ENCODE assay signal across 13 mouse cellular contexts in genomic region chr2:60713857-60714256, GRCm38 (mm10). TPM values are rescaled to one million over a fixed set of nuclear protein-coding genes. Genes with fewer than 3 reads are reported as not detected.
DNase-seq lines count a peak whose midpoint lies in the region; ATAC-seq lines count a peak whose summit lies in the region.
"Had no signal": no experiment of that assay in that cellular context is flagged by ENCODE, and none has a peak within 500 bp of the region (broad histone marks: within the 10 kb centered on the region; RNA-seq: fewer than 3 reads in every experiment).

No protein-coding gene starts in this region.

- H3K27me3 ChIP-seq in heart, embryonic 12.5 days (replicated peaks): no peaks in the 10 kb centered on the region
- H3K27me3 ChIP-seq in hindbrain, embryonic 12.5 days: peaks cover 3% of the 10 kb centered on the region; the same call in 1 of the 2 replicates
- H3K27me3 ChIP-seq in kidney, embryonic 16.5 days (ENCODE audit: insufficient read depth, low read length): no peaks in the 10 kb centered on the region
- H3K27me3 ChIP-seq in neural tube, embryonic 13.5 days: no peaks in the 10 kb centered on the region
- no peaks in the 10 kb centered on the region for H3K27me3 ChIP-seq in heart, embryonic 11.5 days (ENCODE audit: control insufficient read depth, insufficient read depth, low read length)

- H3K9ac ChIP-seq in heart, embryonic 12.5 days: no peak overlapping the region
- H3K9ac ChIP-seq in hindbrain, embryonic 12.5 days: no peak overlapping the region
- no peak overlapping the region for H3K9ac ChIP-seq in kidney, embryonic 16.5 days (replicated peaks; ENCODE audit: low read length)
- H3K9ac ChIP-seq in neural tube, embryonic 13.5 days: peak overlapping the region; percentile 38; the same call in 1 of the 2 replicates
- no peak overlapping the region for H3K9ac ChIP-seq in heart, embryonic 11.5 days (ENCODE audit: low read depth, low read length)
- H3K9ac ChIP-seq: liver, embryonic 14.5 days had no signal

- H3K4me3 ChIP-seq in heart, embryonic 12.5 days: no peak overlapping the region
- no peak overlapping the region for H3K4me3 ChIP-seq in hindbrain, embryonic 12.5 days
- H3K4me3 ChIP-seq in kidney, embryonic 16.5 days (ENCODE audit: low read length): no peak overlapping the region
- no peak overlapping the region for H3K4me3 ChIP-seq in neural tube, embryonic 13.5 days
- H3K4me3 ChIP-seq in heart, embryonic 11.5 days (ENCODE audit: low read depth, low read length): no peak overlapping the region
- H3K4me3 ChIP-seq: erythroblast, embryonic 14.5 days; megakaryocyte, embryonic 14.5 days had no signal

- peak; percentile 86 for DNase-seq in heart, adult 11 months
- DNase-seq in heart, adult 9 months (ENCODE audit: low spot score in 2 of 2): no peak
- no peak for DNase-seq in right cerebral cortex, postnatal 25 days
- DNase-seq: adrenal gland, postnatal 25 days had no signal

- H3K9me3 ChIP-seq in heart, embryonic 12.5 days (replicated peaks): no peaks in the 10 kb centered on the region
- no peaks in the 10 kb centered on the region for H3K9me3 ChIP-seq in hindbrain, embryonic 12.5 days (replicated peaks)
- H3K9me3 ChIP-seq in kidney, embryonic 16.5 days (ENCODE audit: low read length): no peaks in the 10 kb centered on the region
- H3K9me3 ChIP-seq in neural tube, embryonic 13.5 days: no peaks in the 10 kb centered on the region
- H3K9me3 ChIP-seq in heart, embryonic 11.5 days (replicated peaks; ENCODE audit: control insufficient read depth, low read length): no peaks in the 10 kb centered on the region
- H3K9me3 ChIP-seq: megakaryocyte, embryonic 14.5 days had no signal

- no peaks in the 10 kb centered on the region for H3K36me3 ChIP-seq in heart, embryonic 12.5 days
- no peaks in the 10 kb centered on the region for H3K36me3 ChIP-seq in hindbrain, embryonic 12.5 days
- H3K36me3 ChIP-seq in kidney, embryonic 16.5 days (ENCODE audit: insufficient read depth, low read length): no peaks in the 10 kb centered on the region
- H3K36me3 ChIP-seq in neural tube, embryonic 13.5 days: no peaks in the 10 kb centered on the region
- H3K36me3 ChIP-seq in heart, embryonic 11.5 days (ENCODE audit: control insufficient read depth, insufficient read depth, low read length): no peaks in the 10 kb centered on the region

- peaks cover 39% of the 10 kb centered on the region for H3K4me1 ChIP-seq in heart, embryonic 12.5 days (replicated peaks)
- H3K4me1 ChIP-seq in hindbrain, embryonic 12.5 days: peaks cover 26% of the 10 kb centered on the region
- H3K4me1 ChIP-seq in kidney, embryonic 16.5 days (ENCODE audit: insufficient read depth, low read length): peaks cover 52% of the 10 kb centered on the region
- peaks cover 27% of the 10 kb centered on the region for H3K4me1 ChIP-seq in neural tube, embryonic 13.5 days (replicated peaks)
- H3K4me1 ChIP-seq in heart, embryonic 11.5 days (ENCODE audit: control insufficient read depth, insufficient read depth, low read length): peaks cover 19% of the 10 kb centered on the region

- no peak for ATAC-seq in heart, embryonic 12.5 days (ENCODE audit: insufficient number of reproducible peaks, low FRiP score)
- peak; percentile 88 for ATAC-seq in hindbrain, embryonic 12.5 days (ENCODE audit: low FRiP score)
- peak; percentile 69 for ATAC-seq in kidney, embryonic 16.5 days (ENCODE audit: low FRiP score, low TSS enrichment)
- peak; percentile 79 for ATAC-seq in neural tube, embryonic 13.5 days (ENCODE audit: low read depth)
- no peak for ATAC-seq in heart, embryonic 11.5 days (replicated peaks; ENCODE audit: insufficient number of reproducible peaks, low FRiP score, low TSS enrichment)

- 79% methylated on average over 8 of the region's 8 CpGs for WGBS in heart, embryonic 12.5 days
- WGBS in hindbrain, embryonic 12.5 days: 23% methylated on average over 8 of the region's 8 CpGs
- WGBS in kidney, embryonic 16.5 days: 40% methylated on average over 8 of the region's 8 CpGs
- WGBS in neural tube, embryonic 13.5 days: 25% methylated on average over 8 of the region's 8 CpGs
- 69% methylated on average over 8 of the region's 8 CpGs for WGBS in heart, embryonic 11.5 days (ENCODE audit: insufficient replicate concordance)

- no peak overlapping the region for H3K4me2 ChIP-seq in heart, embryonic 12.5 days
- H3K4me2 ChIP-seq in hindbrain, embryonic 12.5 days (replicated peaks): peak overlapping the region; percentile 15
- H3K4me2 ChIP-seq in kidney, embryonic 16.5 days (replicated peaks; ENCODE audit: low read depth, low read length): no peak overlapping the region
- H3K4me2 ChIP-seq in neural tube, embryonic 13.5 days: peak overlapping the region; percentile 32; the same call in 1 of the 2 replicates
- H3K4me2 ChIP-seq in heart, embryonic 11.5 days: no peak overlapping the region

- H3K27ac ChIP-seq in heart, embryonic 12.5 days (ENCODE audit: poor library complexity, severe bottlenecking): no peak overlapping the region
- peak overlapping the region; percentile 49; the same call in 1 of the 2 replicates for H3K27ac ChIP-seq in hindbrain, embryonic 12.5 days
- H3K27ac ChIP-seq in kidney, embryonic 16.5 days (ENCODE audit: low read length): peak overlapping the region; percentile 56; the same call in 1 of the 2 replicates
- H3K27ac ChIP-seq in neural tube, embryonic 13.5 days (replicated peaks): peak overlapping the region; percentile 59
- no peak overlapping the region for H3K27ac ChIP-seq in heart, embryonic 11.5 days (ENCODE audit: low read depth, low read length)
- H3K27ac ChIP-seq: liver, embryonic 14.5 days had no signal

RNA-seq across cellular contexts. Expression of gene Itgb6, which starts 8.6 kb away (rescaled TPM):
- polyA plus RNA-seq in heart, embryonic 12.5 days (2016; fragmentation: Nextera tagmentation; extraction: Ambion mirVana): 0.14 and 0.17 TPM in 2 replicates
- 0.74 and 0.94 TPM in 2 replicates for polyA plus RNA-seq in hindbrain, embryonic 12.5 days (2016; fragmentation: Nextera tagmentation; extraction: Ambion mirVana)
- polyA plus RNA-seq in kidney, embryonic 16.5 days (2015; fragmentation: Nextera tagmentation; extraction: Ambion mirVana): 25.6 and 26.6 TPM in 2 replicates
- 0.13 and 0.22 TPM in 2 replicates for polyA plus RNA-seq in neural tube, embryonic 13.5 days (2015; fragmentation: Nextera tagmentation; extraction: Ambion mirVana)
- polyA plus RNA-seq in heart, embryonic 11.5 days (2014; fragmentation: Nextera tagmentation; extraction: Ambion mirVana): 0.20 TPM in 1 of 2 replicates, not detected in the other
- polyA plus RNA-seq: erythroblast, embryonic 14.5 days; testis, adult 2 months had no signal

Comparison
In these comparisons a context has a peak if more than half of its experiments do, and no peak if none do; other contexts are left out.
1. ATAC-seq: peak in hindbrain, embryonic 12.5 days (single experiment), kidney, embryonic 16.5 days (single experiment) and neural tube, embryonic 13.5 days (single experiment); none in heart, embryonic 12.5 days (single experiment) and heart, embryonic 11.5 days (single experiment).
2. H3K27ac ChIP-seq: peak in hindbrain, embryonic 12.5 days (single experiment), kidney, embryonic 16.5 days (single experiment) and neural tube, embryonic 13.5 days (single experiment); none in heart, embryonic 12.5 days (single experiment) and heart, embryonic 11.5 days (single experiment).
3. H3K4me2 ChIP-seq: peak in hindbrain, embryonic 12.5 days (single experiment) and neural tube, embryonic 13.5 days (single experiment); none in heart, embryonic 12.5 days (single experiment), kidney, embryonic 16.5 days (single experiment) and heart, embryonic 11.5 days (single experiment).
4. RNA of gene Itgb6, which starts 8.6 kb away (polyA plus RNA-seq): 25.6 to 26.6 TPM in kidney, embryonic 16.5 days; 0.74 to 0.94 TPM in hindbrain, embryonic 12.5 days, 0.20 TPM in heart, embryonic 11.5 days, 0.14 to 0.17 TPM in heart, embryonic 12.5 days and 0.13 to 0.22 TPM in neural tube, embryonic 13.5 days; every median in the first group is over 10 times any median in the second.